Mouse (Mus musculus): Measurements from ENCODE around the gene Pcdh15.

The Pcdh15 gene

DNA sequence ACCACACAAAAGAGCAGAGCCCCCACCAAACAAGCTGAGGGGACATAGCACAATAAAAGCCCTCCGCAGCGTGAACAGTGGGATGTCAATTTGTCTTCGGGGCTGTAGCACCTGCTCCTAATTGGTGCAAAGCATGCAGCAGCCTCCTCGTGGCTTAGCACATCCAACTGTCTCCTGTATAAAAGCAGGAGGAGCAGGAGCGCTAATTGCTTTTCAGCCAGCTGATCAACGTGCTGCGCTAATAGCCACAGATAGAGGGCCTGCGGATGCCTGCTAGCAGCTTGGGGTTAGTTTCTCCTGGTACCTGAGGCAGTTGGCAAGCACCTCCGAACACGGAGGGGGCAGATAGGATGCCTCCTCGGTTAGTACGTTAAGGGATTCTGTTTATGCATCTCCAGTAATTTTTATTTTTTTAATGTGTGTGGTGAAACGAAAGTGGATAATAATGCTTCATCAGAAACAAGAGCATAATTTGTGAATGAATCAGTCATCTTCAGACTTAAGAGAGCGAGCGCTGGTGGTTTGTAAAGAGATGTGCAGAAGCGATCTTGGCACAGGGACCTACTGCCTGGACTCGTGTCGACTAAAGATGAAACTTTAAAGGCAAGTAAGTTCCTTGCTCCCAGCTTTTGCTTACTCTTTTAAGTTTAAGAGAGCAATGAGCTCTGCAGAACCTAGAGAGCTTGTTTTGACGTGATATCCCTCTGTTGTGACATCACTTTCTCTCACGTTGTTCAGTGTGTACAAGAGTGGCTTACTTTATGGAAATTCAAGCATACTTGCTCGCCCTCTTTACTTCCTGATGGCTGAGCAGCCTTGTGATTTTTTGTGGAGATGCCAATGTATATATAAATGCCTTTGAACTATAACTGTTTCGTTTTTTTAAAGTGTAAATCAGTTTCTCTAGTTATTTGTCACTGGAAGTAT lies 722.8 kb downstream of the Pcdh15 start:
- no peak for DNase-seq (ENCODE audit: low read depth)

DNA sequence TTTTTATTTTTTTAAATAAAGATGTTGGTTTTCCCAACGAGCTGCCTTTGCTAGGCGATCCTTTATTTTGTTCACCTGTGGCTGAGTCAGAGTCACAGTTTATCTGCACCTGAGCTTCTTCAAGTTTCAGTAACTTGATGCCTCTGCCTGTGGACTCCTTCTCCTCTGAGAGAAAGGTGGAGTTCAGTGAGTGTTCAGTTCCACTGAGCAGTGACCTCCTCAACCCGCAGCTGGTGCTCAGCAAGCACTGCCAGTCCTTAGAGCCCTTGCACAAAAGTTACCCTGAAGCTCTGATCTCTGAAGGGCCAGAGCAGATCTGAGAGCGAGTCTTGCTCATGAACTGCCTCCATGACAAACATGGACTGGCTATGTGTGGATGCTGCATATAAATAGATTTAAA lies 724.1 kb downstream of the Pcdh15 start:
- DNase-seq (ENCODE audit: low read depth) = no peak

DNA sequence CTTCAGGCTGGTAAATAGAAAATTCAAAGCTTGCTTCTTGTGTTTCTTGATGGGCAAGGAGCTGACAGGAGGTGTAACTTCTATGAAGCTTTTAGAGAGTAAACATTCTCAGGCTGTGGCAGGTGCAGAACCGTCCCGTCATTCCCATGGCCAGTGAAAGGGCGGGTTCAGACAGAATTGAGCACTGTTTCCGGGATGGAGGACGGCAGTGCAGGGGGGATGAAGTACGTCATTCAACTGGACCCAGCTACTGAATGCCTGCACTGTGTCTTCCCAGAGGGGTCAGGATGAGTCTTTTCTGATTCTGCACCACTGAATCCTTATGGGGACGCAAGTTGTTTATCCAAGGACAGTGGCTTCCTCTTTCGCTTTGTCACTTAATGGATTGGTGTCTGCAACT lies 727.2 kb downstream of the Pcdh15 start:
- DNase-seq (ENCODE audit: low read depth) = no peak

DNA sequence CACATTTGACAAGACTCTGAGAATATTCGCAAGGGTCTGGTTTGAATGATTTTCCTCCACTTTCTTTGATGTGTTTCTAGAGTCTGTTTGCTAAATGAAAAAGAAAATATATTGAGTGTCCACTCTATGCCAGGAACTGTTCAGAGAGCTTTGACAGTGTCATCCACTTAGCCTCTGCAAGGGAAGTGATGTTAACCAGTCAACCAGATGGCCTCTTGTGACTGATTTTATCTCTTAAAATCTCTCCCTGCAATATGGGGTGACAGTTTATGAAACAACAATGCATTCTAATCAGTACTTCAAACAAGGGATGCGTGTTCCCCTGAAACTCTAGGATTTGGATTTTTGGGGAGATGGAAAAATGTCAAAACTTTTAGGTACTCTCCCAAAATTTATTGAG lies 729.6 kb downstream of the Pcdh15 start:
- DNase-seq (ENCODE audit: low read depth) = no peak

DNA sequence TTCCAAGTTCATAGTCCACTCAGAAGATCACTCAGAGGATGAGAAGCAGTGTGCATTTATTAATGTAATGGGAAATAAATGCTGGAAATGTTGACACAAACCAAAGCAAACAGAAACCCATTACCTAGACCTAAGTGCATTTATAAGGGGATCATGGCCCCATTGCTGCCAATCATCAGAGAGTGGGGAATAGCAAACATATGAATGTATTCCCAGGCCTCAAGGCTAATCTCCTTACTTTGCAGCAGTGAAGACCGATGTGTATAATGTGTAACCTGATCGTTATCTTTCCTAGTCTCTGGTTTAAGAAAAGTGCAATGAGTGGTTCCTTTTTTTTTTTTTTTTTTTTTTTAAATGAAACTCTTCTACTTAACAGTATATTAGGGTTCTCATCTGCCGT lies 745.9 kb downstream of the Pcdh15 start:
- no peak for DNase-seq (ENCODE audit: low read depth)

DNA sequence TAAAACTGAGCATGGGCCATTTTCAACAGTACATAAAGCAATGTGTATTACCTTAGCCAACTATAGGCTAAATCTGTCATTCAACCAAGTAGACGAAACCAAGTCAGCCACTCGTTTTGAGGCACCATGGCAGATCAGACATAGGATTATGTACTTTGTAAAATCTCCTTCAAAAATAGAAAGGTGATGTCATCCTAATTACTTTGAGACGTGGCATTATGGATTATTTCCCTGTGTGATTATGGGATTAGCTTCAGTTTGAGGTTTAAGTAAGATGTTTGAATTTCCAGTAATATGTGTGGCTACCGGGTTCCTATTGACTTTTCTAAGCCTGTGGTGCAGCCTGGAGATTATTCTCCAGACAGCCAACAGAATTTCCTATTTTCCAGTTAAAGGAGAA lies 763.0 kb downstream of the Pcdh15 start:
- no peak for DNase-seq (ENCODE audit: low read depth)

DNA sequence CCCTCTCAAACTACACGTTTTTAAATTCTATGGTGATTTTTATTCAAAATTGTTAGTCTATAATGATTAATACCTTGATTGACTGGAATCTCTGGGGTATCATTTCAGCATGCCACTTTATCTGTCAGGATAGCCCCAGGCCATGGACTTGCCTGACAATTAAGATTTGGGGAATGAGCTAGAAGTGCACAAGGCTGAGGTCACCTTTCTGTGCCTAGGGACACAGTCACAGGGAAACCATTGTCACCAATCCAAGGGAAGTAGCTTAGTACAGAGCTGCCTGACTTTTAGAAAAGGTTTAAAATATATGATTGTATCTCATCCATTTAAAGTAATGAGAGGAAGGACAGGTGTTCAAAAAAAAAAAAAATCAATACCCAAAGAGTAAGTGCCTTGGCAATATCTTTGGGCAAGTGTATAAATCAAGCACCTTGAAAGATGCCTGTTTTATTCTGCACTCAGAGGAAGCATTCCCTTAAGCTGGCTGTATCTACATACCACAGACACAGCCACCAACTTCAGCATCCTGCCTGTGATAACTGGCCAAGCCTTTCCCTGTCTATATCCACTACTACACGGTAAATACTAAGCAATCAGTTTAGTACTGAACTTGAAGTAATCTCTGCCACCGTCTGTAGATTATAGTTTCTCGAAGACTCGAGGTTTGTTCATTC lies 779.0 kb downstream of the Pcdh15 start:
- no peak for DNase-seq (ENCODE audit: low read depth)

DNA sequence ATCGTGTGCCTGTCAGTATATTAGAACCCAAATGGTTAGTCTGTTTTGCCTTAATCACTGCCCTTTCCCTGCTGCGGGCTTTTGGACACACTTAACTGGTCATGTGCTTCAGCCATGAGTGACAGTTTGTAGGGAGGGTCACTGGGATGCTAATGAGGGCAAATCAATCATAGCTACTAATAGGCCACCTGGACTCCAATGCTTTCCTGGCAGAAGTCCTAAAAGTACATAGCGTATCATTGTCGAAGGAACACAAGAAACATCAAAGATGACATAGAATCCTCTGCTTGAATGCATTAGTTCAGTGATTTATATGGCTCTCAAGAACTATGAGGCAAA lies 779.6 kb downstream of the Pcdh15 start:
- no peak for DNase-seq (ENCODE audit: low read depth)

DNA sequence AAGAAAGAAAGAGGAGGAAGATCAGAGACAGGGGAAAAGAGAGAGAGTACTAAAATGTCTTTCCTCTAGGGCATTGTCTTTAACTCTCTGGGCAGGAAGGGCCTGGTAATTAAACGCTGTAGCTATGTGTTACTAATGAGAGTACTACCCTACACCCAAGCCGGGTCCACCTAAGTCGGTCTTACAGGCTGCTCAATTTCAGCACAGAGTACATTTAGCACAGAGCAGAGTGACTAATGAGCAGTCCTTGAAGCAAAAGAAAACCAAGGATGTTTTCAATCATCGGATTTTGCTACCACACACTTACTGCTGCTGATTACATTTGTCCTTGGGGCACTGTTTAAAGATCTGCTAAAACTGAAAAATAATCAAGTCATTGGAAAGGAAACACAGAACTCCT lies 788.6 kb downstream of the Pcdh15 start:
- DNase-seq (ENCODE audit: low read depth) = no peak

DNA sequence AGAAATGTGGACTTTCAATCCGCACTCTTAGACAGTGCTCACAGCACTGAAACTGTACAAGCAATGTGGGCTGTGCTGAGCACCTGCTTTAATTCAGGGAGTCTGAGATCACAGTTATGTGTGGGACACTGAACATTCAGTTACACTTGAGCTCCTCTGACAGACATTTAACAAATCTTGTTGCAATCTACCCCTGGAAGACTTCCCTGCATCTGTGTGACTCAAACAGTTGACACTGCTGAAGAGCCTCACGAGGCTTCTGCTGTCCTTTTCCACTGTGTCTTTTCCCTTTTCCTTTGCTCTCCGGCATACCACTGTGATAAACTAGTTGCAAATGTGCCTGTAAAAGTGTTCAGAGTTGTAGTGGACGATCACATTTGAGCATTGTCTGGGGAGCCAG lies 793.1 kb downstream of the Pcdh15 start:
- no peak for DNase-seq (ENCODE audit: low read depth)

DNA sequence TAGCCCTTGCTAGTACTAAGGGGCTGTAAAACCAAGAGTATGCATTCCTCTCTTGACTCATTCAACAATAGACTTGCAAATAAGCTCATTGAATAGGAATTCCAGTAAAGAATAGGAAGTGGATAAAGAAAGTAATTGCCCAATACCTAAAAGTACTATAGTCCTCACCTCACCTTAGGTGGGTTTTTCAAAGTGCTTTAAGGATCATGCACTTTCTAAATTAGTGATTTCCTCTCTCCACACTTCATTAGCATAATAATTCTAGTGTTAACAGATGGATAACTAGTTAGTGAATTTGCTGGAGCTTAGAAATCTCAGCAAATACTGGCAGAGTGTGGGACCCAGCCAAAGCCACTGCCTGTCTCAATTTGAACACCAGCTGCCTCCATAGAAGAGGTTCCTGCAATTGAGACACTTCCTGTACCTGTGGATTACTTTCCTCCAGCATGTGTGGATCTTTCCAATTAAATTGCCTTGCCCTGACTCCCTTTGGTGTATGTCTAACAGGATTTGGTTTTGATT lies 797.0 kb downstream of the Pcdh15 start:
- no peak for DNase-seq (ENCODE audit: low read depth)

DNA sequence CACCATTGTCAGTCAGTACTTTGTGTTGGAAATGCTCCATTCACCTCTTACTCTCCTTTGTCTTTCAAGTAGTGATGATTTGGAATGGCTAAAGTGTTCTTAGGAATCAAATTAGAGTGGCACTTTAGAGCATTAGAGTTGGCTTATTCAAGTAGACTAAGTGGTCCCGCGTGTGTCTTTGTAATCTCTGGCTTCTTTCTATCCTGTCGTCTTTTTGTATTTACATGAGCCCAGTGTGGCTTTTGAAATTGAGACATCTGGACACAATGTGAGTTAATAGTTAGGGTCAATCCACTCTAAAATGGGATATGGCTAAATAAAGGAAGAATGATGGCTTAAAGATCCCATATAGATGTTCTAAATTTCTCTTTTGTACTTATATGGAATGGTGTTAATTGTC lies 800.0 kb downstream of the Pcdh15 start:
- DNase-seq (ENCODE audit: low read depth) = no peak

DNA sequence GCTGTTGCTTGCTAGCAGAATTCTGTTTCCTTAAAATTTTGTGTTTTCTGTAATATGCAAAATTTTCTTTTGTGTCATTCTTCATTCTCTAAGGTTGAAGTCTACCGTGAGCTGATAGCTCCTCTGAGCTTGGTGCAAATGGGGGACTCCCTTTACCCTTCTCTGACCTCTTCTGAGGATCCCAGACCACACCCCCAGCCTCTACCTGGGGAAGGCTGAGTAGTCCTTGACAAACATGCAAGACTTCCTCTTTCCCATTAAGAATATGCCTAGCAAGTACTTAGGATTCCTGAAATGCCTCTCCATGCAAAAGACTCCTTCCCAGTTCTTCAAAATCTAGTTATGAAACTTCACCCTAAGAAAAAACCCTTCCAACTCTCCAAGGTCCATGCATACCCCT lies 808.5 kb downstream of the Pcdh15 start:
- DNase-seq (ENCODE audit: low read depth) = no peak

DNA sequence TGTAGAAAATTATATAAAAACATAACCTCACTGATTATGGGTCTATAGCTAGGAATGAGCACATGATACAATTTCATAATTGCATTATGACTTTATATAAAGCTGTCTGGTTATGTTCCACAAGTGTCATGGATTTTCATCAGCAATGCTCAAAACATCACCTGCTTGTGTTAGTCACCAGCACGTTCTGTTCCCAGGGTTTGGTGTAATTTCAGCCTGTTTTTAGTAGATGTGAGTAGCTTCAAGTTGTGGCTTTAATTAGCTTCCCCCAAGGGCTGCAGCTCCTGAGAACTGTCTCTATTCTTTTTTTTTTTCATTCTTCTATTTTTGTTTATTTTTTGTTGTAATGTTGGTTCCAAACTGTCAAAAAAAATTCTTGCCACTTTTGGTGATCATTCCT lies 809.4 kb downstream of the Pcdh15 start:
- DNase-seq (ENCODE audit: low read depth) = no peak

DNA sequence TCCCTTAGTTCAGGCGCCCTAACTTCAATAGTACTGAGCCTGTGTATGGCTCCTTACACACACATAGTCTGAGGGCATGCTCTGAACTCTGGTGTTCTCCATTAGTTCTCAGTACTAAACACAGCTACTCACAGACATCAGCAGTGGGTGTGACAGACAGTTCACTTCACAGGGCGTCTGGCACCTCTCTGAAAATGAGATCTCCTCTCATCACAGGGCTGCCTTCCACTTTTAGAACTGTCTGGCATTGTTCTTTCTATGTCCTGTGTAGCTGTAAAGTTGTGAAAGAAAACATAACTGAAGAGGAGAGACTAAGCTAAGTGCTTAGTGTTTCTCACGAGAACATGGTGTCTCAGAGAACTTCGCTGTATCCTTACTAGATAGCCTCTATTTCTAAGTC lies 816.0 kb downstream of the Pcdh15 start:
- DNase-seq (ENCODE audit: low read depth) = no peak

DNA sequence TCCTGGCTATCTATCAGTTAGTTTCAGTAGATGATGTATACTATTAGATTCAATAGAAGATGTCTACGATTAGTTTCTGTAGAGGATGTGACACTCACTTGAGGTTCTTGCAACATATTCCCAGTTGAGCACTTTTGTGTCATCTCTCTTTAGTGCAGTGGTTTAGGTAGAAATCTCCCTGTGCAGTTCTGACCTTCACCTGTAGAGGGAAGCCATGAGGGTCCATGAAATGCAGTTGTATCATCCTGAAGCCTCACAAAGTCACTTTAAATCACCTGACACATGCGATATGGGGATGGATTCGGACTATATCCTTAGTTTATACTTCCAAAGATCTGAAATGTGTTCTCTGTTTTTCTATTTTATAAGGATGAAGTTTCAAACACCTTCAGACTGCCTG lies 822.4 kb downstream of the Pcdh15 start:
- no peak for DNase-seq (ENCODE audit: low read depth)

DNA sequence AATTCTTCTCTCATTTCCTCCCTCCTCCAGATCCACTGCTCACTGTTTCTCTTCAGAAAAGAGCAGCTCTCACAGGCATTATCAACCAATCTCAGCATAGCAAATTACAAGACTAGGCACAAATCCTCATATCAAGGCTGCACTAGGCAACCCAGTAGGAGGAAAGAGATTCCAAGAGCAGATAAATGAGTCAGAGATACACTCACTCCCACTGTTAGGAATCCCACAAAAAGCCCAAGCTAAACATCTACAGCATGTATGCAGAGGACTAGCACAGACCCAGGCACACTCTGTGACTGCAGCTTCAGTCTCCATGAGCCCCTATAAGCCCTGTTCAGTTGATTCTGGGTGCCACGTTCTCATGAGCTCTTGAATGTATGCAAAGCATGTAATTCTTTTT lies 829.5 kb downstream of the Pcdh15 start:
- no peak for DNase-seq (ENCODE audit: low read depth)

DNA sequence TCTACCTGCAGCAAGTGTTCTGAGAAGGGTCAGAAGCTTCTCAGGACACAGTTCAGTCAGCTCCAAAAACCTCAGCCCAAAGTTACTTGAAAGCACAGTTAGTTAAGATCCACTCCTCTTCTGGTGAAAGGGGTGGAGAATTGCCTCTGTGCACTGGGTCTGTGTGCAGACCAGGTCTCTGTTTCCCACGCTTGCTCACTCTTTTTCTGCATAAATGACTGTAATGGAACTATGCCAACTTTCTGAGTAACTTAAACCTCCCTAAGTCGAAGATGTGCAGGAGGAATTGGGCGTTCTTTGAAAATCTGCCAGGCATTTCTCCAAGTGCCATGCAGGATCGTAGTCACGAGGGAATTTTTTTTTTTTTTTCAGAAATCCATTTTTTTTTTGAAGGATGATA lies 830.6 kb downstream of the Pcdh15 start:
- no peak for DNase-seq (ENCODE audit: low read depth)

DNA sequence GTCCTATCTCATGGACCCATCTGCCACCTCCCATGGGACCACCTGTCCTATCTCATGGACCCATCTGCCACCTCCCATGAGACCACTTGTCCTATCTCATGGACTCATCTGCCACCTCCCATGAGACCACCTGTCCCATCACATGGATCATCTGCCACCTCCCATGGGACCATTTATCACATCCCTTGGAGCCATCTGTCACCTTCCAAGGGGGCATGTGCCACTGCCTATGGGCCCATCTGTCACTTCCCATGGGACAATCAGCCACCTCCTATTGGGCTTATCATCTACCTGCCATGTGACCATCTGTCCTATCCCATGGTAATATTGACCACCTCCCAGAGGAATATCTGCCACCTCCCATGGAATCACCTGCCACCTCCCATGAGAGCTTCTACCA lies 832.0 kb downstream of the Pcdh15 start:
- no peak for DNase-seq (ENCODE audit: low read depth)

DNA sequence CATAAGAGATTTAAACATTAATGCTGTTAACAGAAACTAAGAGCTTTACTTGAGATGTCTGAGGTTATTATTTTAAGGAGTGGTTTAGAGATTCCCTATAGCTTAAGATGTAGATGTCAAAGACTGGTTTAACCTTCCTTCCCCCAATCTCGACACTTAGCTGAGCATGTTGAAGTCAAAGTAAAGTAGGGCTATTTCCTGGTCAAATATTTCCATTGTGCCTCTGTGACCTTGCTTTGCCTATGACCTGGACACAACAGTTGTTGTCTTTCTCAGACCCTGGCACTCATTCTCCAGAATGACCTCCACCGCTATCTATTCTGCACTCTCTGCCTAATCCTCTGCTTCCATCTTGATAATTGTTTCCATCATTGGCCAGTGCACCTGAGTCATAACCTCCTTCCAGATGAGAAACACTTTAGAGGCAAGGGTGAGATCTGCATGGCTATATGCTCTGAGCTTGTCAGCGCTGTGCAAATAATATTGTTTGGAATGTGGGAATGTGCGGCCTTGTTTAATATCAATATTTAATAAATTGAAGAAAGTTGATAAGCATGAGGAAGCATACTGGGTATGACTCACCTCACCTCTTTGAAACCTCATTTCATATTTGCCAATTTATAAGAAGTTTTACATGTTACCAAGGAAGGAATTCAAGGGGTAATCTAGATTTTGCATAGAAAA lies 833.0 kb downstream of the Pcdh15 start:
- DNase-seq (ENCODE audit: low read depth) = no peak

DNA sequence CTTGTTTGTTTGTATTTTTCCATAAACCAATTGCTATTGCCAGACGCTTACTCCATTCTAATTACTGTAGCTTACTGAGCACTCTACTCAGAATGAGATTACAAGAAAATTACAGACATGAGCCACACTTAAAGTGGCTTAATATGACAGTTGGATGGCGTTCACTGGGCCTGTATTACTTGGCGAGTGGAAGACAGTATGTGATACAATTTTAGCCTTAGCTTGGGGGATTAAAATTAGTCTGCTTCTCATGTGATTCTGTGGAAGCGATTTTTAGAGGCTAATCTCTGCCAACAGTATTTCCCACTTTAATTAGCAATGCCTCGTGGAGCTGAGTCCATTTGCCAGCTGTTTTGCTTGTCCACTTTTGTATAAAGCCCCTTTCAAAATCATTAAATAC lies 837.0 kb downstream of the Pcdh15 start:
- no peak for DNase-seq (ENCODE audit: low read depth)

DNA sequence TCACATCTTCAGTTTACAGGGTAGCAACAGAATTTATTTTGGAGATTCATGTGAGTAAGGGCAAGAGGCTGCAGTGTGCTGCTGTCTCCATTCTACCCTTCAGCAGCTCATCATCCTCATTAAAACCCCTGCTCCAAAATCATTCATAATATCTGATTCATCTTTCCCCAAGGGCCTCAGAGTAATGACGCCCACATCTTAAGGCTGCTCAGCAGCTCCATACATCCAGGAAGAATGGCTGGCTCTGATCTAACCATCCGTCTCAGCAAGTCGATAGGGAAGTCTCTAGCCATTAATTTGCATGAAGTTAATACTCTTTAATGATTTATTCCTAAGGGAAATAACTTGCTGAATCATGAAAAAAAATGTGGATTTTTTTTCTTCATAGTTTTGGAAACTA lies 839.8 kb downstream of the Pcdh15 start:
- DNase-seq (ENCODE audit: low read depth) = no peak

DNA sequence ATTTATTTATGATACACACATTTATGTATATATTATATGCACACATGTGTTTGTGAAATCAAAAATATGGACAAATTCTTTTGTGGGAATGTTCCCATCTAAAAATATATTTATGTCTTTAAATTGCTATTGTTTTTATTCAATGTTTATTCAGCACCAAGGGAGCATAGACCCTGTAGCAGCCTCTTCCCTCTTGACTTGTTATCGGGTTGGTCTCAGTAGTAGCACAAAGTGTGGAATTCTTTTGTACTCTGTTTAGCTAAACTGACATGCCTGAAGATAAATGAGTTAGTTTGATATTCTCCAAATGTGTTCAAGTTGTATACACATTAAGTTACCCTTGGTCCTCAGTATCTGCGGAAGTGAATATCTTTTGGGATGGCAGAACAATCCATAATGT lies 848.7 kb downstream of the Pcdh15 start:
- no peak for DNase-seq (ENCODE audit: low read depth)

All from naive thymus-derived CD4-positive, alpha-beta T cell, adult 2 months (primary cell).